Mouse (Mus musculus) liver, adult (tissue): ENCODE data around the gene Gm17631.
"Not testable (repeated sequence)": the region's sequence is repeated elsewhere in the genome, so short reads cannot be mapped to it uniquely, and the experiment has no call there.

ENCODE experiments used
- GATA4 ChIP-seq: IDR thresholded peaks from 2 replicates; pipeline ENCODE4 v1.6.1; 2014; ENCODE audit warnings: mild to moderate bottlenecking, low read length; ENCODE audit not compliant: insufficient replicate concordance

Gm17631 gene

DNA sequence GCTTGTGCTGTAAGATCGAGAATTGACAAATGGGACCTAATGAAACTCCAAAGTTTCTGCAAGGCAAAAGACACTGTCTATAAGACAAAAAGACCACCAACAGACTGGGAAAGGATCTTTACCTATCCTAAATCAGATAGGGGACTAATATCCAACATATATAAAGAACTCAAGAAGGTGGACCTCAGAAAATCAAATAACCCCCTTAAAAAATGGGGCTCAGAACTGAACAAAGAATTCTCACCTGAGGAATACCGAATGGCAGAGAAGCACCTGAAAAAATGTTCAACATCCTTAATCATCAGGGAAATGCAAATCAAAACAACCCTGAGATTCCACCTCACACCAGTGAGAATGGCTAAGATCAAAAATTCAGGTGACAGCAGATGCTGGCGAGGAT is at the start of gene Gm17631:
TSS of gene Gm17631 (plus strand) at position 301 of the 400 bp plus-strand sequence.
- not testable (repeated sequence) for TF ChIP-seq GATA4

DNA sequence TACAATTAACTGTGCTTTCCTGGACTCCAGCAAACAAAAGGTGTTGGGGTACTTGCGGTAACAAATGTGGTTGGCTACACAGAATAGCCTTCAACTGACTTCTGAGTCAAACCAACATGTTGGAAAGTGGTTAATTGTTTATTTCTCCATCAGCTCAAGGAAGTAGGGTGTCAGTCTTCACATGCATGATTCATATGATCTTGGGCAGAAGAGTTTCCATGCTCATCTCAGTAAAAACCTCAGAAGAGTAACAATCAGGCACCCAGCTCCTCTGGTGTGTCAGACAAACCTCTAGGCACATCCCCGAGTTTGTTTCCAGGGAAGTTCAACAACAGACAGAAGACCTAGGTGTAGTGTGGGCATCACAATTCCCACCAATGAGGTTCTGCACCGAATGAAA is 44.7 kb upstream of the Gm17631 start:
- TF ChIP-seq GATA4, result no peak

DNA sequence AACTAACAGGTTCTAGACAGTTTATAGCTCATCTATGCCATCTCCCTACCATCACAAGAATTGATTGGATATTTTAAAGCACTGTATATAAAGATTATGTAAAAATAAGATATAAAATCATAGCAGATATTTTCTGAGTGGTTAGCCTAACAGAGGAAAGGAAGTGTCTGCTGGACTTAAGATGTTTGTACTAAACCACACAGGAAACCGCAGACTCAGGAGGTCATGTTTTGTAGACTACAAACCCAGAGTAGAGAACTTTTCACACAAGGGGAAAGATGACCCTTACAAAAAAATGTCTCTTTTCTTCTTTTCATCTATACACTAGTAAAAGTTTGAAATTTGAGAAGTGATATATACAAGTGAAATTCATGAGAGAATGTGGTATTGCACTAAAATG is 38.4 kb upstream of the Gm17631 start:
- no peak for TF ChIP-seq GATA4

DNA sequence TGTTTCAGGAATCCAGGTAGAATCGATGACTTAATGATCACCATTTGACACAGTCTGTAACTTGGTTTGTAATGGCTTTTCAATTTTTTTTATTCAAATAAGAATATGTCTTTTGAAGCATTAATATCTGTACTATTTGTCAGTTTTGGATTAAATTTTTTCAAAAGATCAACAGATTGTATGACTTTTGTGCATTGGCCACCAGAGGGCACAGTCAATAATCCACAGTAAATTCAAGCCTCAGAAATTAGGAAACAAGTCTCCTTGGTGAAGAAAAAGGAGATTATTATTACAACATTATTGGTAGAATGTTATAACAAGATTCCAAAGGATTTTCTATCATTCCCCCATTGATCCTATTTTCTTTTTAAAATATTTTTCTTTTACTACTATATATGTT is 36.9 kb upstream of the Gm17631 start:
- TF ChIP-seq GATA4, result no peak

DNA sequence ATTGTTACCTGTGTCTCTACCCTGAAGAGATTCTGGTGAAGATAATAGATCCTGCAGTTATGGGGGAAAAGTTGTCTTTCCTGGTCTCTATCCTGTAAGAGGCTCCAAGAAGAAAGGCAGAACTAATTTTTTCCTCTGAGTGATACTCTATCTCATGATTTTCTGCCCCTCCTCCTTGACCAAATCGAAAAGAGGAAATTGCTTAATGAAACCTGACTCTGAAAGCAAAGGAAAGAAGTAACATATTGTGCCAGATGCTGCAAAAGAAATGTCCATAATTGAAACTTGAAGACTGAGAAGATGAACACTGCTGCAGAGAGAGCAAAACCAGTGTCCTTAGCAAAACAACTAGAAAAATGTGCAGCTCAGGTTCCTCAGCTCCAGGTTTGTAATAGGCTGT is 14.1 kb downstream of the Gm17631 start, which contains the start of gene Klra17:
TSS of gene Klra17 (minus strand) at position 124 of the 400 bp plus-strand sequence.
- no peak for TF ChIP-seq GATA4

DNA sequence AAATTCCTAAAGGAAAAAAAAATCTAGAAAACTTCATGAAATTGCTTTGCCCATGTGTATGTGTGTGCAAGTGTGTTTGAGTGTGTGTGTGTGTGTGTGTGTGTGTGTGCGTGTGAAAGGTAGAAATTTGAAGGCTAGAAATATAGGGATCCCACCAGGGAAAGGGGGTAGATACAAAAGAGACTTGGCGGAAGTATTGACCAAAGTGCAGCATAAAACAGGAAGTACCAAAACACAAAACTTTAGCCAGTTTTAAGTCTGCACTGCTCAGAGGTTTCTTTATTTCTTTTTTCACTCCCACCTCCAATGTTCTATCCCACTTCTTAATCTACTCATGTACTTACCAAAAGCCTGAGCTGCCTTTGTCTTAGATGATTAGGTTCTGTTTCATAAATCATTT is 20.1 kb downstream of the Gm17631 start:
- TF ChIP-seq GATA4, result no peak
